Mouse (Mus musculus): ENCODE measurements around the gene Tlr6.

Tlr6 gene

GRCm38 (mm10) chr5:64932215-64932614, 27.7 kb downstream of the Tlr6 start:
- DNase-seq (ENCODE audit: low spot score) = no peak

- no peak for DNase-seq (ENCODE audit: low spot score)
Observed at GRCm38 (mm10) chr5:64922891-64923381, 37.0 kb downstream of the Tlr6 start.

- DNase-seq (ENCODE audit: low spot score) = no peak
Observed at GRCm38 (mm10) chr5:64918616-64919597, 41.0 kb downstream of the Tlr6 start.

GRCm38 (mm10) chr5:64917721-64918120, 42.2 kb downstream of the Tlr6 start:
- no peak for DNase-seq (ENCODE audit: low spot score)

GRCm38 (mm10) chr5:64917161-64917560, 42.7 kb downstream of the Tlr6 start:
- no peak for DNase-seq (ENCODE audit: low spot score)

- DNase-seq (ENCODE audit: low spot score) = no peak
Observed at GRCm38 (mm10) chr5:64908585-64909284, 51.2 kb downstream of the Tlr6 start.

- DNase-seq (ENCODE audit: low spot score) = no peak
Observed at GRCm38 (mm10) chr5:64907906-64908305, 52.0 kb downstream of the Tlr6 start.

GRCm38 (mm10) chr5:64905516-64906271, 54.2 kb downstream of the Tlr6 start:
- no peak for DNase-seq (ENCODE audit: low spot score)

All from ovary, postnatal 14 days (tissue).